Mouse (Mus musculus) adrenal gland (tissue): ENCODE results near the gene Ercc6l2.

Experiments
- intact Hi-C: fragments of 180-260 bp; cut with DNase I; formaldehyde crosslinking; loops from one replicate; pipeline ENCODE4 v1.15.1; 2025

Ercc6l2 gene

DNA sequence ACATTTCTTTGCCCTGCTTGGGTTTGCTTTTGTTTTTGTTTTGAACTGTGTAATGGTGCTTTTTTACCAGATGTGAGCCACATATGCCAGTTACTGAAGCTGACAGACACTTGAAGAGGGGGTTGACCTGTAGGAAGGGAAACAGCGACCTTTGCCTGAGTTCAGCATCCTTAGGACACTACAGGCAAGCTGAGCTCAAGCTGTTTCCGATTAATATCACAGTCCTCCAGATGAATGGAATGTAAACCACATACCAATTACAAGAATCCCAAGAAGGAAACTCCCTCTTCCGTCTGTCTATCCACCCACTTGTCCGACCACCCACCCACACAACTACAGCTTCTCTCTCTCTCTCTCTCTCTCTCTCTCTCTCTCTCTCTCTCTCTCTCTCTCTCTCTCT, 112.3 kb downstream of the Ercc6l2 start:
- intact Hi-C loops = no loop called here

GRCm38 (mm10) chr13:63929351-63929750, 114.3 kb downstream of the Ercc6l2 start:
- intact Hi-C loops = no loop called here

DNA sequence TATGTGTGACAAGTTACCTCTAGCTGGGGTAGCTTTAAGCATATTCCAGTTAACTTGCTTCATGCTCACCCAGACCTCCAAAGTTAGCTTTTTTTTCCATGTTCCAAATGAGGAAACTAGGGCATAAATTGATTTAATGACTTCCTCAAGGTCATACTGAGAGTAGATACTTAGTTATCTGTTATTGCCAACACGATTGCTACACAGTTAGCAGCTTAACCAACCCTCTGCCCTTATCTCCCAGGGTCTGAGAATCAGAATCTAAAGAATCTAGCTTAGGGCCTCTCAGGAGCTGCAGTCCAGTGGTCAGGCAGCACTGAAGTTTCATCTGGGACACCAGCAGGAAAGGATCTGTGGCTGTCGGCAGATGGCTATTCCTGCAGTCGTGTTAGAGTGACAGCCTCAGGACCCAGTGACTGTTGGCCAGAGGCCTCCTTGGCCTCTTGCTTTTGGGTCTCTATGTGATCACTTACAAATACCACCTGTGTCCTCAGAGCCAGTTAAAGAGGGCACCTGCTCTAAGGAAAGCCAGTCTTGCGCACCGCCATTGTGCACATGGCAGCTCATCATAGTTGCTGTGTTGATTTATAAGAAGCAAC, 115.0 kb downstream of the Ercc6l2 start:
- intact Hi-C loops = no loop called here

- intact Hi-C loops = no loop called here
These were observed 115.5 kb downstream of the Ercc6l2 start for GRCm38 (mm10) chr13:63930525-63930924.

DNA sequence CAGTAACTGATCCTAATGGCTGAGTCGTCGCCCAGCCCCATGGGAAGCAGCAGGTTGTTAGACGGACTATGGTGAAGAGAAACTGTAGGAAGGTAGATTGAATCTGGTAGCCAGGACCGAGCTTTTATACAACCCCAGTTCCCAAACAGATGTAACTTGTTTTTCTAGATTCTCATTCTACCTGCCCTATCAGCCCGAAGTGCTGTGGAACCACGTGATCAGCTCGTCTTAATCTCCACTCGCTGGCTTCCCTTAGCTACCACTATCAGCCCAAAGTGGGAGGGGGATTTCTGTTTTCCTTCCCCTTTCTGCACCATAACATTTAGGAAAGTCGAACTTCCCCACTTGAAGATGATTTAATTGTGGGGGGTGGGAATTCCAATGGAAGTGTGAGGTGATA, 121.3 kb downstream of the Ercc6l2 start:
- intact Hi-C loops = no loop called here

GRCm38 (mm10) chr13:63940257-63940656, 125.2 kb downstream of the Ercc6l2 start:
- intact Hi-C loops = no loop called here

DNA sequence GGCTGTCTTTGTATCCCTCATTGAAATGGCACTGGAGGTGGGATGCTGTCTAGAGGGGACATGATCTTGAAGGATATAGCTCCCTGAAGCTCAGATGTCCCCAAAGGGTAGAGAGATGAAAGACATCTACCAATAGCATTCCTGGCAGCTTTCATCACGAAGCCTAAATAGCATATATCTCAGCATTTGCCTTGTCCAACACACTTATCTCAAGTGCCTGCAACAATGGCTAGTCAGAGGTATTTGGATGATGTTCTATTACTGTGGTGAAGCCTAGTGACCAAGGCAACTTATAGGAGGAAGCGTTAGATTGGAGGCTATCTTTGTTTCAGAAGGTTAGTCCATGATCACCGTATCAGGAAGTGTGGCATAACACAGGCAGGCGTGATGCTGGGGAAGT, 126.1 kb downstream of the Ercc6l2 start:
- intact Hi-C loops = no loop called here

GRCm38 (mm10) chr13:63943605-63944004, 128.6 kb downstream of the Ercc6l2 start:
- intact Hi-C loops = no loop called here

DNA sequence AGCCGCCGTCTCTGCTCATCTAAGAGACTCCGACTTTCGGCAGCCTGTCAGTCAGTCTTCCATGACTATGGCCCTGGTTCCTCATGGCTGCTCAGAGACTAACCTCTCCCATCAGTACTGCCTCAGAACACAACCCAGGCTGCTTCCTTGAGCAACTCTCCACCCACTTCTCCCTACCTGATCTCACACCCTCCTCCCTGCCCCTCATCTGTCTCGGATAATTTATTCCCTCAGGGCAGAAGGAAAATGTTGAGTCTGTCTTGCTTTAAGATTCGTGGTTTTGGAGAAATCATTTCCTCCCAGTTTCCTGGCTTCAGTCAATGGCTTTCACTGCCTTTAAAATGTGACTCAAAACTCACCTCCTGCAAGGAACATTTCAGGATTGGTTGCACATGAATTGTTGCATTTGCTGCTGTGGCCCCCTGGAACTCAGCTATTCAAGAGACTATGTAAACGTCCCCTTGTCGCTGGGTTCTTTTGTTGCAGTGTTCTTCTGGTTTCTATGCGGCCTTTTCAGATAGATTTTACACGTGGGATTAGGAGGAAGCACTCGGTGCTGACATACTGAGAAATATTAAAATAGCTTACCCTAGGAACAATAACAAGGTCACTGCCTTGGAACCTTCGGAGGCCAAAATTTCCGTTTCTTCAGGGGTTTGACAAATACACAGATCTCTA, 129.4 kb downstream of the Ercc6l2 start:
- intact Hi-C loops = no loop called here
